Mouse (Mus musculus) urinary bladder, postnatal 4 days (tissue): Measurements from ENCODE around the gene Pbxip1.
A peak's percentile ranks its signal among the peaks of the same experiment; 100 is the strongest.
"Not testable (repeated sequence)": the region's sequence is repeated elsewhere in the genome, so short reads cannot be mapped to it uniquely, and the experiment has no call there.

Experiments used
- DNase-seq, 2 experiments: peaks; one replicate each; pipeline ENCODE4 v3.0.0; 2021 to 2022; ENCODE audit warnings: low spot score in 2 of 2

Pbxip1 gene

GRCm38 (mm10) chr3:89409701-89410100 lies 26.8 kb upstream of the Pbxip1 start:
- DNase-seq, result no peak

GRCm38 (mm10) chr3:89410864-89411263 lies 25.6 kb upstream of the Pbxip1 start:
- DNase-seq, result no peak

GRCm38 (mm10) chr3:89411490-89412393 lies 24.8 kb upstream of the Pbxip1 start, which contains the start of gene Flad1:
Gene Flad1 (minus strand): TSS chr3:89411870.
- DNase-seq, result peak; percentile 96 to 97

DNA sequence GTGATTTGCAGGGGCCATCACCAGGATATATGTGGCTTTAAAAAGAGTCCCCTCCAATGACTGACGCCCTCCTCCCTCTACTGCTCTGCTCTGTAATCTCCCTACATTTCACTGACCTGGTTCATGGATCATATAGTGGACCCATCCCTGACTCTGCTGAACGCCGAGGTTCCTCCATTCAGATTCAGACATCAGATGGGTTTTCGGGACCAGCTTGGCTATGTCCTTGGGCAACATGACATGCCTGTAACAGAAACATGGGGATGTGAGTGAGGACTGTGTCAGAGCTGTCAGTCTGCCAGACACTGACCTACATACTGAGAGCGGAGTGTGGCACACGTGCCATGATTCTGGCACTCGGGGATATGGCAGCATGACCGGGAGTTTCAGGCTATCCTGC lies 20.3 kb upstream of the Pbxip1 start:
- no peak for DNase-seq

DNA sequence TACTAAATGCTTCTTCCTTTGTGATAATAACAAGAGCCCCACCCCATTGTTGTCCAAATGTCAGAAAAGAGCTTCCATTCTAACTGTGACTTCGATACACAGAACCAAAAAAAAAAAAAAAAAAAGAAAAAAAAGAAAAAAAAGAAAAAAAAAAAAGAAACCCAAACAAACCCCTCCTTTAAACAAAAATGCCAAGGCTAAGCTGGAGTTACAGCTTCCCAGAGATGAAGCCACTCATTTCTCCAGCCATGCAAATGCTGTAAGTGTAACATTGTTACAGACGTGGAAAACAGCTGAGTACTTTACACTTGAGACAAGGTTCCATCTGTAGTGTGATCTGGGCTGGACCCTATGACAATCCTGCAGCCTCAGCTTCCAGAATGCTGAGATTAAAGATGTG lies 19.4 kb upstream of the Pbxip1 start:
- no peak for DNase-seq

GRCm38 (mm10) chr3:89417840-89418169 lies 18.7 kb upstream of the Pbxip1 start:
- DNase-seq, result no peak

DNA sequence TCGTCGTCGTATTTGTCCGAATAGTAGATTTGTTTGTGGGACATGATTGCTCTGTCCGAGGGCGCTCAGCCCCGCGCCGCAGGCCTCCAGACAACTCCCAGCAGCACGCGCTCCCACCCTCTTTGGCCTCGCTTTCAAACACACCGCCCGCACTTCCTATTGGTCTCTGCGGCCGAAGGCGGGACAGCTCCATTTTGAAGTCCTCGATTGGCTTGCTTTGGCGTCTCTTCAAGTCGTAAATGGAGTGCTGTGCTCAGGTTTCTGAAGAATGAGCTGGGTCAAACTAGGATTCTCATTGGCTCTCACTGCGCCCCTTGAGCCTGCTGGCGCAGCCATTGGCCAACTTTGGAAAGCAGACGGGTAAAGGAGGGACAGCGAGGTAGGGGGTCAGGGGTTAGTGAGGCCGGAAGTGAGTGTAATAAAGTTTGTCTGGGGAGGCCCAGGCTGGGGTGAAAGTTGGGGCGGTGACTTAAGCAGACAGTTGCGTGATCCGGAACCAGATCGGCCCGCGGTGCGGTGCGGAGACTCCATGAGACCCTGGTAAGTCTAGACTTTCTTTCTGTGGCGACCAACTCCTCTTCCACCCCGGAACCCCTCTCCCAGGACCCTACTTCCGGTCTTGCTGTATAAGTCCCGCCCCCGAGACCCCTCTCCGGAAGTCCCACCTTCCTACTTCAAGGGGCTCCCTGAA lies 18.2 kb upstream of the Pbxip1 start, which contains the start of the genes Cks1b and Shc1:
Gene Cks1b (minus strand): TSS at position 214 of the 691 bp plus-strand sequence.
Gene Shc1 (plus strand): TSS at position 274 of the 691 bp plus-strand sequence.
- peak; percentile 94 to 95 for DNase-seq

DNA sequence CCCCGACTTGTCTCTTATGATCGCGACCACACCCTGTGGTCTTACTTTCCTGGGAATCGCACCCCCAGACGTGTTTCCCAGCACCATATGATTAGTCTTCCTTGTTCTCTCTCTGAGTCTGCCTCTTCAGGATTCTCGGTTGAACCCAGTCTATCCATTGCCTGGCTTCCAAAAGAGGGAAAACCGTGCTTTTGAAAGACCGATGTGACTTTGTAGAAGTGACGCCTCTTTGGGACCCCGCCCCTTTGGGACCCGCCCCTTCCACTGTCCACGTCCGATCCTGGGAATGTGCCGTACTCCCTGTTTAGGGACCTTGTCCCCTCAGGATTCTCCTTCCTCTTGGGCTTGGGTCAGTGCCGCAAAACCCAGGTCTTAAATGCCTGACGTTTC lies 17.6 kb upstream of the Pbxip1 start:
- peak; percentile 73 to 88 for DNase-seq

GRCm38 (mm10) chr3:89419571-89419970 lies 16.9 kb upstream of the Pbxip1 start:
- peak in 1 of 2 experiments; percentile 51 for DNase-seq

DNA sequence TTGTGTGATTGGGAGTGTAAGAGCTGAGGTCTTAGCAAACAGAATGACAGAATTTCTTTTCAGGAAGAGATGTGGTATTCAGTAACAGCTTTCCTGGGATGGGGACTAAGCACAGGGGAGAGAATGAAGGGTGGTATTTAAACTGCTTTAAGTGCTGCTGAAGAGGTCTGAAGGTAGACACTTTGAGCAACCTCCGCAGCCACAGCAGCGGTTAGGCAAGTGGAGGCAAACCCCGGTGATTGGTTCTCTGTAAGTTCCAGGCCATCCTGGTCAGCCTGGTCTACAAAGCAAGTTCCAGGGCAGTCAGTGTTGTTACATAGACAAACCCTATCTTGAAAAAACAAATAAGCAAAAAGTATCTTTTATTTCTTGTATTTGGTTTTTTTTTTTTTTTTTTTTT lies 16.5 kb upstream of the Pbxip1 start:
- DNase-seq, result no peak

GRCm38 (mm10) chr3:89420421-89420820 lies 16.1 kb upstream of the Pbxip1 start:
- DNase-seq, result no peak

DNA sequence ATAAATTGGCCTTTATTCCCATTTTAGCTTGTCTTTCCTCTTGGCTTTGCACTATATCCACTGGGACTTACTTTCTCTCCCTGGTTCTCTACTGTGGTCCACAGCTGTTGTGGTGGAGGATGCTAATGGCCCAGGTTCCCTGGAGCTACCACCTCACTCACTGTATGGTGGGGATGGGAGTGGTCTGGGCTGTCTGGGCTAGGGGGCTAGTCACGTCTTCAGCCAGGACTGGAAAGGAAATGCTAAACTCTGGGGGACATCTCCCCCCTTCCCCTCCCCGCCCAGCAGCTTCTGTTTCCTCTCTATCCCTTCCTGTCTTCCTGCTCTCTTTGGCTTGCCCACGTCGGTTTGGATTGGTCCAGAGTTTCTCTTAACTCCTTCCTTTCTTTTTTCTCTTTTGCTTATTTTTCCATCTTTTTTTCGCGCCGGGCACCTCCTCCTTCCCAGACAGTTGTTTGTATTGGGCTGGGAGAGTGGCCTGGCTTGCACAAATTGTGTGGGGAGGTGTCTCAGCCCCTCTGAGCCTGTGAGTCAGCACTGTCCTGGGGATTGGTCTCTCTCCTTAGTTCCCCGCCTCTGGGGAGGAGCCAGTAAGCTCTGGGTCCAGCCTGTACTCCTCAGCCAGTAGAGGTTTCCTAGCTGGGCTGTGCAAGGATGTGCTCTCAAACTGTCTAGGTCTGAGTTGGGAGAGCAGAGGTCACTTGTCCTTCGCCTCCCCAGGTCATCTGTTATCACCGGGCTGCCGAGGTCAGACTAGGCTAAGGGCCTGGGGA lies 15.3 kb upstream of the Pbxip1 start:
- DNase-seq, result peak; percentile 84 to 87

GRCm38 (mm10) chr3:89421810-89422473 lies 14.6 kb upstream of the Pbxip1 start:
- peak in 1 of 2 experiments; percentile 33 for DNase-seq

- no peak for DNase-seq
These were observed 13.8 kb upstream of the Pbxip1 start for GRCm38 (mm10) chr3:89422556-89423205.

DNA sequence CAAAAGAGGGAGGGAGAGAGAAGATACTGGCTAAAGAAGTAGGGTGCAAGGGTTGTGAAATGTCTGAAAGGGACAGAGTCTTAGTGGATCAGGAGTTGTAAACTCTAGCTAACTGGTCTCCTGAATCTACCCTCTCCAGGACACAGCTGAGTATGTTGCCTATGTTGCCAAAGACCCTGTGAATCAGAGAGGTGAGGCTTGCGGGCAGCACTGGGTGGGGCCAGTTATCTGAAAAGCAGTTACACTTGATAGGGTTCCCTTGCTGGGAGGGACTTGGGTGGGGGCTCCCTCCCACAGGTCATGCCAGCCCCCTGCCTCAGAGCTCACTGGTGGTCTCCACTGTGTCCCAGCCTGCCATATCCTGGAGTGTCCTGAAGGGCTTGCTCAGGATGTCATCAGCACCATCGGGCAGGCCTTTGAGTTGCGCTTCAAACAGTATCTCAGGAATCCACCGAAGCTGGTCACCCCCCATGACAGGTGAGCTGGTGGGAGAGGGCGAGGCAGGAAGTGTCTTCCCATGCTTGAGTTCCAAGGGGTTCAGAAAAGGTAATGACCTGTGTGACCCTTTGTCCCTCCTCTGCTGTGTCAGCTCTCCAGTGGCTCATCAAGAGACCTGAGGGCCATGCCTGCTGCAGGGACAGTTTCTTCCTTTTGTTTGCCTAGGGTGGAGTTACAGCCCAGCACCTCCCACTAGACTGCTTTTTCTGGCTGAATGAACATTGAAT lies 11.9 kb upstream of the Pbxip1 start:
- DNase-seq, result no peak

DNA sequence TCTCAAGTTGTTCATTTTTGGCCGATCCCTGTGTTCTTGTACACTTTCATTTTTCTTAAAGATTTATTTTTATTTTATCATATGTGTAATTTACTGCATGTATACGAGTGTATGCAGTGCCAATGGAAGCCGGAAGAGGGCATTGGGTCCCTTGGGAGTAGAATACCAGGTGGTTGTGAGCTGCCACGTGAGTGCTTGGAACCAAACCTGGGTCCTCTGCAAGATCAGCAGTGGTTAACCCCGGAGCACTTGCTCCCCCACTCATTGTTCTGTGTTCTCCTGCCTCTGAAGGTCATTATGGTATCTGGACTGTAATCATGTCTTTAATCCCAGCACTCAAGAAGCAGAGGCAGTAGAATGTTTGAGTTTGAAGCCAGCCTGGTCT lies 11.4 kb upstream of the Pbxip1 start:
- DNase-seq, result no peak

- DNase-seq, result no peak
These were observed 10.6 kb upstream of the Pbxip1 start for GRCm38 (mm10) chr3:89425876-89426275.

- DNase-seq, result not testable (repeated sequence)
These were observed 7.5 kb upstream of the Pbxip1 start for GRCm38 (mm10) chr3:89429021-89429420.

- peak; percentile 96 to 97 for DNase-seq
These were observed 6.0 kb upstream of the Pbxip1 start, which contains the start of gene Pygo2 for GRCm38 (mm10) chr3:89430171-89431159. Gene Pygo2 (plus strand): TSS chr3:89430214.
